Mouse (Mus musculus) CH12.LX (cell line): ENCODE measurements around the gene Prl8a1. TPM values are rescaled to one million over a fixed set of nuclear protein-coding genes. Genes with fewer than 3 reads are reported as not detected.

Experiments
- DNase-seq: peaks from one replicate; pipeline ENCODE4 v3.0.0-alpha.2; 2013; ENCODE audit errors: extremely low read depth
- H3K27ac ChIP-seq: 2 replicates; pipeline ENCODE4 v1.5.1; 2012; ENCODE audit warnings: low read depth, mild to moderate bottlenecking, control low read depth, moderate library complexity; ENCODE audit not compliant: insufficient read depth
- H3K27me3 ChIP-seq: replicated peaks from 2 replicates; pipeline ENCODE3; 2012; ENCODE audit warnings: inconsistent platforms
- H3K36me3 ChIP-seq, 2 experiments: replicated peaks in 1 of 2; 2 replicates each; pipeline versions ENCODE3 to v1.6.1; 2012; ENCODE audit warnings: inconsistent platforms in 1 of 2, low read length in 1 of 2, mild to moderate bottlenecking in 1 of 2, mixed read lengths in 1 of 2, moderate library complexity in 1 of 2; ENCODE audit not compliant: control insufficient read depth in 1 of 2, insufficient read depth in 1 of 2
- H3K4me1 ChIP-seq, 2 experiments: 2 replicates each; pipeline ENCODE4 v1.6.1; 2012; ENCODE audit warnings: inconsistent platforms in 1 of 2, moderate library complexity in 1 of 2; ENCODE audit not compliant: insufficient read depth in 2 of 2, control insufficient read depth in 1 of 2
- H3K4me2 ChIP-seq: 2 replicates; pipeline ENCODE4 v1.6.1; 2012; ENCODE audit warnings: low read depth, mild to moderate bottlenecking, control low read depth; ENCODE audit not compliant: poor library complexity, insufficient read depth, severe bottlenecking
- H3K4me3 ChIP-seq, 3 experiments: fragments of 150-350 bp in 1 of 3; sonication (generic) in 1 of 3; replicated peaks in 1 of 3; 2 replicates each; pipeline versions ENCODE3 to v1.5.1; 2011 to 2012; ENCODE audit warnings: low read depth in 2 of 3, low read length in 2 of 3, mild to moderate bottlenecking in 2 of 3, moderate library complexity in 2 of 3, control low read depth in 1 of 3, improper control_type of control experiment in 1 of 3, inconsistent platforms in 1 of 3, mixed read lengths in 1 of 3; ENCODE audit not compliant: poor library complexity in 1 of 3
- H3K79me2 ChIP-seq: replicated peaks from 2 replicates; pipeline ENCODE4 v1.6.1; 2012; ENCODE audit warnings: mild to moderate bottlenecking, moderate library complexity; ENCODE audit not compliant: control insufficient read depth, poor library complexity, insufficient read depth, severe bottlenecking; ENCODE audit errors: extremely low read depth
- H3K9ac ChIP-seq: 2 replicates; pipeline ENCODE4 v1.6.1; 2012; ENCODE audit warnings: low read depth, mild to moderate bottlenecking, control low read depth, moderate library complexity; ENCODE audit not compliant: insufficient read depth
- H3K9me3 ChIP-seq: replicated peaks from 2 replicates; pipeline ENCODE3; 2012; ENCODE audit warnings: low read length, inconsistent platforms, mixed read lengths
- BHLHE40 ChIP-seq: IDR thresholded peaks from 2 replicates; pipeline ENCODE4 v1.6.1; 2011; ENCODE audit warnings: mild to moderate bottlenecking, low read depth, low read length, improper control_type of control experiment
- CHD2 ChIP-seq: IDR thresholded peaks from 2 replicates; pipeline ENCODE4 v1.6.1; 2011; ENCODE audit warnings: low read length, improper control_type of control experiment
- CTCF ChIP-seq, 2 experiments: IDR thresholded peaks in 1 of 2; conservative IDR thresholded peaks in 1 of 2; 2 replicates each; pipeline ENCODE4 v1.5.1; 2011 to 2012; ENCODE audit warnings: low read depth in 2 of 2, low read length in 2 of 2, improper control_type of control experiment in 1 of 2, inconsistent platforms in 1 of 2, mild to moderate bottlenecking in 1 of 2, moderate library complexity in 1 of 2
- E2F4 ChIP-seq: IDR thresholded peaks from 2 replicates; pipeline ENCODE4 v1.6.1; 2011; ENCODE audit warnings: low read depth, low read length, improper control_type of control experiment; ENCODE audit not compliant: insufficient replicate concordance
- ELF1 ChIP-seq: IDR thresholded peaks from 2 replicates; pipeline ENCODE4 v1.6.1; 2014; ENCODE audit warnings: low read depth, mild to moderate bottlenecking, inconsistent platforms, low read length, improper control_type of control experiment
- IRF4 ChIP-seq: IDR thresholded peaks from 2 replicates; pipeline ENCODE4 v1.6.1; 2014; ENCODE audit warnings: low read depth, mild to moderate bottlenecking, inconsistent platforms, low read length, improper control_type of control experiment
- JUN ChIP-seq: IDR thresholded peaks from 2 replicates; pipeline ENCODE4 v1.6.1; 2011; ENCODE audit warnings: low read depth, mild to moderate bottlenecking, low read length, improper control_type of control experiment, moderate library complexity; ENCODE audit not compliant: insufficient read depth
- KAT2A ChIP-seq: IDR thresholded peaks from 2 replicates; pipeline ENCODE4 v1.6.1; 2012; ENCODE audit warnings: low read length, improper control_type of control experiment, inconsistent platforms; ENCODE audit not compliant: insufficient replicate concordance
- MAZ ChIP-seq: IDR thresholded peaks from 2 replicates; pipeline ENCODE4 v1.6.1; 2012; ENCODE audit warnings: low read depth, mild to moderate bottlenecking, inconsistent platforms, low read length, improper control_type of control experiment, moderate library complexity
- MYC ChIP-seq: IDR thresholded peaks from 2 replicates; pipeline ENCODE4 v1.6.1; 2011; ENCODE audit warnings: low read depth, mild to moderate bottlenecking, improper control_type of control experiment, low read length
- NELFE ChIP-seq: IDR thresholded peaks from 2 replicates; pipeline ENCODE4 v1.6.1; 2011; ENCODE audit warnings: low read depth, low read length, improper control_type of control experiment
- NRF1 ChIP-seq: IDR thresholded peaks from 2 replicates; pipeline ENCODE4 v1.6.1; 2014; ENCODE audit warnings: low read depth, mild to moderate bottlenecking, inconsistent platforms, low read length, improper control_type of control experiment, moderate library complexity
- PAX5 ChIP-seq: IDR thresholded peaks from 2 replicates; pipeline ENCODE4 v1.6.1; 2012; ENCODE audit warnings: low read length, inconsistent platforms, mixed read lengths
- POLR2AphosphoS2 ChIP-seq: IDR thresholded peaks from 2 replicates; pipeline ENCODE4 v1.6.1; 2011; ENCODE audit warnings: low read depth, low read length, improper control_type of control experiment
- RAD21 ChIP-seq: IDR thresholded peaks from 2 replicates; pipeline ENCODE4 v1.6.1; 2011; ENCODE audit warnings: low read depth, mild to moderate bottlenecking, low read length, improper control_type of control experiment, moderate library complexity
- RCOR1 ChIP-seq: conservative IDR thresholded peaks from 2 replicates; pipeline ENCODE4 v1.6.1; 2012; ENCODE audit warnings: low read depth, mild to moderate bottlenecking, inconsistent platforms, low read length, improper control_type of control experiment
- SIN3A ChIP-seq: IDR thresholded peaks from 2 replicates; pipeline ENCODE4 v1.6.1; 2012; ENCODE audit warnings: low read length, improper control_type of control experiment, inconsistent platforms
- TCF12 ChIP-seq: IDR thresholded peaks from 2 replicates; pipeline ENCODE4 v1.6.1; 2014; ENCODE audit warnings: low read depth, mild to moderate bottlenecking, inconsistent platforms, low read length, improper control_type of control experiment
- UBTF ChIP-seq: IDR thresholded peaks from 2 replicates; pipeline ENCODE4 v1.6.1; 2012; ENCODE audit warnings: low read depth, mild to moderate bottlenecking, inconsistent platforms, low read length, improper control_type of control experiment, moderate library complexity
- USF1 ChIP-seq: IDR thresholded peaks from 2 replicates; pipeline ENCODE4 v1.6.1; 2014; ENCODE audit warnings: low read depth, mild to moderate bottlenecking, inconsistent platforms, low read length, improper control_type of control experiment
- ZKSCAN1 ChIP-seq: IDR thresholded peaks from 2 replicates; pipeline ENCODE4 v1.6.1; 2012; ENCODE audit warnings: low read depth, inconsistent platforms, low read length, improper control_type of control experiment, borderline replicate concordance
- ZNF384 ChIP-seq: IDR thresholded peaks from 2 replicates; pipeline ENCODE4 v1.6.1; 2012; ENCODE audit warnings: low read depth, low read length, improper control_type of control experiment, inconsistent platforms
- dilution Hi-C: fragments of 300-500 bp; cut with MboI; formaldehyde crosslinking; loops from 2 replicates; pipeline ENCODE4 v1.14.3; 2020; ENCODE audit warnings: low sequenced_read_pairs; ENCODE audit not compliant: extremely low pct_unique_long_range_greater_than_20kb, extremely low pct_ligation_motif_present
- in situ Hi-C: fragments of 300-500 bp; cut with MboI; formaldehyde crosslinking; loops from 3 replicates; pipeline ENCODE4 v1.14.3; 2019; ENCODE audit warnings: low sequenced_read_pairs, low pct_ligation_motif_present, low pct_unique_long_range_greater_than_20kb, mixed read lengths
- polyA plus RNA-seq: library from polyadenylated mRNA; unstranded; fragments of >175 nt; gene quantifications from 2 replicates; pipeline ENCODE4 v1.2.1, GENCODE M21; 2012; ENCODE audit warnings: low read depth; ENCODE audit not compliant: insufficient read length
- total RNA-seq, 2 experiments: library from RNA; depleted of rRNA; stranded (reverse); fragments of 300-350 nt in 1 of 2; fragments of >200 nt in 1 of 2; gene quantifications; 2 replicates each; pipeline ENCODE4 v1.2.3; 2012 to 2014

The Prl8a1 gene
- total and polyA plus RNA-seq, 3 experiments, result not detected

DNA sequence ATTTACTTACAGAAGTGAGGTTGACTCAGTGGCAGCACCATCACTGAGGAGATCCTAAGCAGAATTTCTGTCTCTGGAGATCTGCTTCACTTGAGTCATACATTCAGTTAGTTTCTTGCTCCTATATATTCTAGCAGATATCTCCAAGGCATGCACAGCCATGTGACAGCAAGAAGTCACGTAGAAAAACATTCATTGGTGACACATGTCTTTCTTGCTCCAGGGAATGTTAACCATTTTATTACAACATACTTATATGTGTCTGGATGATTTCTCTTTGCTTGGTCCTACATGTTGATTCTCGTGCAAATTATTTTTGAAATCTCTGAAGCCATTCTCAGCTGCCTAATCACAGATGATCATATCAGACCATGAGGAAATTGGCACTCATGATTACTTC lies 17.5 kb downstream of the Prl8a1 start, which contains the start of gene Prl8a9:
TSS of gene Prl8a9 (minus strand) at position 101 of the 400 bp plus-strand sequence.
- no peak within 1 kb of the TSS for H3K4me3 ChIP-seq
- no peaks in the 10 kb centered on the region for H3K27me3 ChIP-seq
- in situ Hi-C loops (no loop called here), dilution Hi-C loops (no loop called here)
- TF ChIP-seq PAX5 (no peak), IRF4 (no peak), NELFE (no peak), E2F4 (no peak), POLR2AphosphoS2 (no peak), MYC (no peak), BHLHE40 (no peak), RAD21 (no peak), RCOR1 (no peak), ZKSCAN1 (no peak)
- no peaks in the 10 kb centered on the region for H3K79me2 ChIP-seq
- no peaks in the 10 kb centered on the region for H3K4me1 ChIP-seq
- no peak within 1 kb of the TSS for H3K9ac ChIP-seq
- DNase-seq, result no peak
- H3K4me2 ChIP-seq, result no peak within 1 kb of the TSS
- H3K36me3 ChIP-seq, result no peaks in the 10 kb centered on the region
- no peaks in the 10 kb centered on the region for H3K9me3 ChIP-seq
- no peak within 1 kb of the TSS for H3K27ac ChIP-seq

DNA sequence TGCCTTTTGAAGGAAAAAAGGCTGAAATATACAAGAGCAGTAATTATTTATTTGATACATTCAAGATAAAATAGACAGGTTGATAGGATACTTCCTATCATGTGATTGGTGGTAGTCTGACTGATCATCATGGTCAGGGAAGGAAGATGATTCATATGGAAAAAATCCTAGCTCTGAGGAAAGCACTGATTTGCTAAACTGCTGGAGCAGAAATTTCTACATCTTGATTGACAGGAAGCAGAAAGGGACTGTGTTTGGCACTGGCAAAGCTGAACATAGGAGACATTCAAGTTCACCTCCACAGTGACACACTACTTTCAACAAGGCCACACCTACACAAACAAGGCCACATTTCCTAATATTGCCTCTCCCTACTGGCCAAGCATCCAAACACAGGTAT lies 28.6 kb downstream of the Prl8a1 start:
- H3K4me1 ChIP-seq, result no peaks in the 10 kb centered on the region
- DNase-seq, result no peak
- H3K79me2 ChIP-seq, result no peaks in the 10 kb centered on the region
- H3K4me2 ChIP-seq, result no peak overlapping the region
- in situ Hi-C loops (no loop called here), dilution Hi-C loops (no loop called here)
- no peaks in the 10 kb centered on the region for H3K36me3 ChIP-seq
- H3K9me3 ChIP-seq, result no peaks in the 10 kb centered on the region
- TF ChIP-seq USF1 (no peak), CHD2 (no peak), TCF12 (no peak), RCOR1 (no peak), SIN3A (no peak), UBTF (no peak), MYC (no peak), ZNF384 (no peak), JUN (no peak), KAT2A (no peak), CTCF (conservative IDR thresholded peaks at IDR 0.05 in 1 of 2, IDR thresholded peaks at IDR 0.05 in 1 of 2; ENCODE audit: low read depth in 2 of 2, low read length in 2 of 2) (no peak), ELF1 (no peak), MAZ (no peak), NRF1 (no peak)
- H3K4me3 ChIP-seq, result no peak overlapping the region
- H3K9ac ChIP-seq, result no peak overlapping the region
- no peaks in the 10 kb centered on the region for H3K27me3 ChIP-seq
- H3K27ac ChIP-seq, result no peak overlapping the region

Other genes with a start within 250 kb of the Prl8a1 start
- gene Prl8a2, start 236.5 kb downstream of the Prl8a1 start, total RNA-seq (2012; rRNA removed), result not detected in 2 replicates
- not detected in 2 replicates for gene Prl8a2, start 236.5 kb downstream of the Prl8a1 start, total RNA-seq (2014; rRNA removed)
- not detected in 2 replicates for gene Prl8a2, start 236.5 kb downstream of the Prl8a1 start, polyA plus RNA-seq
- not detected in 2 replicates for gene Prl2b1, start 191.3 kb downstream of the Prl8a1 start, total RNA-seq (2012; rRNA removed)
- gene Prl2b1, start 191.3 kb downstream of the Prl8a1 start, total RNA-seq (2014; rRNA removed), result not detected in 2 replicates
- not detected in 2 replicates for gene Prl2b1, start 191.3 kb downstream of the Prl8a1 start, polyA plus RNA-seq
- gene Prl8a6, start 143.5 kb downstream of the Prl8a1 start, total RNA-seq (2012; rRNA removed), result not detected in 2 replicates
- gene Prl8a6, start 143.5 kb downstream of the Prl8a1 start, total RNA-seq (2014; rRNA removed), result not detected in 2 replicates
- not detected in 2 replicates for gene Prl8a6, start 143.5 kb downstream of the Prl8a1 start, polyA plus RNA-seq
- 1.5 and 1.6 TPM in 2 replicates for gene Prl8a8, start 69.0 kb downstream of the Prl8a1 start, total RNA-seq (2012; rRNA removed)
- 1.7 and 1.8 TPM in 2 replicates for gene Prl8a8, start 69.0 kb downstream of the Prl8a1 start, total RNA-seq (2014; rRNA removed)
- gene Prl8a8, start 69.0 kb downstream of the Prl8a1 start, polyA plus RNA-seq, result 0.98 and 1.3 TPM in 2 replicates
- gene Prl8a9, start 17.6 kb downstream of the Prl8a1 start, total RNA-seq (2012; rRNA removed), result not detected in 2 replicates
- not detected in 2 replicates for gene Prl8a9, start 17.6 kb downstream of the Prl8a1 start, total RNA-seq (2014; rRNA removed)
- not detected in 2 replicates for gene Prl8a9, start 17.6 kb downstream of the Prl8a1 start, polyA plus RNA-seq
- not detected in 2 replicates for gene Prl7b1, start 28.4 kb upstream of the Prl8a1 start, total RNA-seq (2012; rRNA removed)
- not detected in 2 replicates for gene Prl7b1, start 28.4 kb upstream of the Prl8a1 start, total RNA-seq (2014; rRNA removed)
- gene Prl7b1, start 28.4 kb upstream of the Prl8a1 start, polyA plus RNA-seq, result not detected in 2 replicates
- gene Prl7a1, start 60.3 kb upstream of the Prl8a1 start, total RNA-seq (2012; rRNA removed), result not detected in 2 replicates
- not detected in 2 replicates for gene Prl7a1, start 60.3 kb upstream of the Prl8a1 start, total RNA-seq (2014; rRNA removed)
- not detected in 2 replicates for gene Prl7a1, start 60.3 kb upstream of the Prl8a1 start, polyA plus RNA-seq
- not detected in 2 replicates for gene Prl7a2, start 85.9 kb upstream of the Prl8a1 start, total RNA-seq (2012; rRNA removed)
- gene Prl7a2, start 85.9 kb upstream of the Prl8a1 start, total RNA-seq (2014; rRNA removed), result not detected in 2 replicates
- not detected in 2 replicates for gene Prl7a2, start 85.9 kb upstream of the Prl8a1 start, polyA plus RNA-seq
- not detected in 2 replicates for gene Prl7d1, start 134.6 kb upstream of the Prl8a1 start, total RNA-seq (2012; rRNA removed)
- not detected in 2 replicates for gene Prl7d1, start 134.6 kb upstream of the Prl8a1 start, total RNA-seq (2014; rRNA removed)
- not detected in 2 replicates for gene Prl7d1, start 134.6 kb upstream of the Prl8a1 start, polyA plus RNA-seq
- gene Prl7c1, start 198.6 kb upstream of the Prl8a1 start, total RNA-seq (2012; rRNA removed), result not detected in 2 replicates
- not detected in 2 replicates for gene Prl7c1, start 198.6 kb upstream of the Prl8a1 start, total RNA-seq (2014; rRNA removed)
- not detected in 2 replicates for gene Prl7c1, start 198.6 kb upstream of the Prl8a1 start, polyA plus RNA-seq
- gene Prl2a1, start 219.5 kb upstream of the Prl8a1 start, total RNA-seq (2012; rRNA removed), result not detected in 2 replicates
- not detected in 2 replicates for gene Prl2a1, start 219.5 kb upstream of the Prl8a1 start, total RNA-seq (2014; rRNA removed)
- gene Prl2a1, start 219.5 kb upstream of the Prl8a1 start, polyA plus RNA-seq, result not detected in 2 replicates